Mouse (Mus musculus): ENCODE measurements around the gene Cd86.

DNA sequence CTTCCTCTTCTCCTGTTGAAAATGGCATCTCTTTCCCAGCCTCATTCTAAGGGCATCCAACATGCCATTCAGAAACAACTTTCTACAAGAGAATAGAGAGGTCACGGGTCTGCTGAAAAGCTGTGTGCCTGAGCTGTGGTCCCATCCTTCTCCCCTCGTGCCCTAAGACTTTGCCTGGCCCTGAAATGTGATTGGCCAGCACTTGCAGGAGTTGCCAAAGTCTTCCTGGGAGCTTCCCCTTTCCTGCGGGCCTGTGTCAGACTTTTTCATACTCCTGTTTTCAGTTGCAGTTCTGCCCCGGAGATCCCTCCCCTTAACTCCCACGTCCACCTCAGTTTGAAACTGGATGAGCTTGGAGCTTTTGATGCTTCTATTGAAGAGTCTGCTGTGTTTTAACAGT, 24.9 kb downstream of the Cd86 start:
- no peak for TF ChIP-seq CTCF (IDR thresholded peaks at IDR 0.05; ENCODE audit: extremely low read depth, insufficient read depth, insufficient read length, insufficient replicate concordance)
- TF ChIP-seq POLR2A (IDR thresholded peaks at IDR 0.05; ENCODE audit: low read depth, low read length): no peak

Measured in spleen, adult 2 months (tissue).